Mouse (Mus musculus) bone marrow, adult 2 months (tissue): ENCODE data around the gene Fam98c. TPM values are rescaled to one million over a fixed set of nuclear protein-coding genes. Genes with fewer than 3 reads are reported as not detected.
A peak's percentile ranks its signal among the peaks of the same experiment; 100 is the strongest.

Experiments
- H3K27ac ChIP-seq: fragments of 200-500 bp; 2 replicates; pipeline ENCODE4 v1.5.1; 2012; ENCODE audit warnings: low read depth, mild to moderate bottlenecking, control low read depth, inconsistent platforms, low read length; ENCODE audit not compliant: control insufficient read depth, poor library complexity, insufficient read depth
- H3K4me1 ChIP-seq: fragments of 200-500 bp; 2 replicates; pipeline ENCODE4 v1.6.1; 2011; ENCODE audit warnings: low read length; ENCODE audit not compliant: control insufficient read depth, insufficient read depth
- H3K4me3 ChIP-seq: fragments of 200-500 bp; replicated peaks from 2 replicates; pipeline ENCODE3; 2011; ENCODE audit warnings: mild to moderate bottlenecking, low read depth, low read length, control low read depth; ENCODE audit not compliant: control insufficient read depth
- CTCF ChIP-seq: fragments of 200-500 bp; IDR thresholded peaks from 2 replicates; pipeline ENCODE4 v1.5.1; 2011; ENCODE audit warnings: low read length, control low read depth; ENCODE audit not compliant: control insufficient read depth, insufficient read depth
- POLR2A ChIP-seq: fragments of 200-500 bp; IDR thresholded peaks from 2 replicates; pipeline ENCODE4 v1.6.1; 2011; ENCODE audit warnings: low read depth, mild to moderate bottlenecking, control low read depth, low read length, borderline replicate concordance; ENCODE audit not compliant: control insufficient read depth
- WGBS: fragments of 180-500 bp; shearing (Covaris S2); methylation state at CpG from one replicate; pipeline ENCODE4 v1.1.7; 2018; 5-methylcytosine and 5-hydroxymethylcytosine counted together
- polyA plus RNA-seq: library from polyadenylated mRNA; stranded (reverse); fragments of >200 nt; gene quantifications from 2 replicates; pipeline ENCODE4 v1.2.4, GENCODE M21; 2011; ENCODE audit warnings: low replicate concordance; ENCODE audit not compliant: missing spikeins, insufficient read depth, insufficient read length

Fam98c gene
- polyA plus RNA-seq, 1 experiment, result 56.8 TPM

DNA sequence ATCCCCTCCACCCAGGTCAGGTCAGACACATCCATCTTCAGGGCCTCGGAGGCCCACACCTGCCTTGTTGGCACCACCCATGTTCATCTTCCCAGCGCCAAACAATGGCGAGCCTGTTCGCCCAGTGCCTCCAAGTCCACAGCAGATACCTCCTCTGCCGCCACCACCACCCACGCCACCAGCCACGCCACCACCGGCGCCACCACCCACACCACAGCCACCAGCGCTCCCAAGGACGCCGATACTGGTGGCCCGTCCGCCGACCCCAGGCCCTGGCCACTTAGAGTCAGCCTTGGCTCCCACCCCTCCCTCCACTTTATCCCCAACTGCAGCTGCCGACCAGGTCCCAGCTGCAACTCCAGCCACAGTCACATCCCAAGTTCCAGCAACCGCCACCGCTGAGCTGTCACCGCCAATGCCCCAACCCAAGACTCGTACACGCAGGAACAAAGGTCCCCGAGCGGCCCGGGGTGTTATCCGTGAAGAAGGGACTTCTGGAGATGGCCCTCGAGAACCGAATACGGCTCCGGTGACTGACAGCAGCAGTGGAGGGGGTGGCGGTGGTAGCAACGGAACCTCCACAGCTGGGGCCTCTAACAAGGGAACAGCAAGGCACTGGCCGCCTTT is 16.5 kb upstream of the Fam98c start:
- TF ChIP-seq CTCF, result no peak
- no peak for TF ChIP-seq POLR2A
- Histone ChIP-seq H3K27ac (no peak overlapping the region; the same call in 1 of the 2 replicates), H3K4me1 (no peaks in the 10 kb centered on the region), H3K4me3 (no peak overlapping the region)
- 86% methylated on average over 32 of the region's 32 CpGs for WGBS

- Histone ChIP-seq H3K4me3 (no peak overlapping the region), H3K4me1 (no peaks in the 10 kb centered on the region), H3K27ac (no peak overlapping the region)
- 10% methylated on average over 34 of the region's 34 CpGs for WGBS
- TF ChIP-seq POLR2A (peak; percentile 17; the same call in 1 of the 2 replicates), CTCF (no peak)
Measured at GRCm38 (mm10) chr7:29171562-29172097, 15.6 kb upstream of the Fam98c start.

DNA sequence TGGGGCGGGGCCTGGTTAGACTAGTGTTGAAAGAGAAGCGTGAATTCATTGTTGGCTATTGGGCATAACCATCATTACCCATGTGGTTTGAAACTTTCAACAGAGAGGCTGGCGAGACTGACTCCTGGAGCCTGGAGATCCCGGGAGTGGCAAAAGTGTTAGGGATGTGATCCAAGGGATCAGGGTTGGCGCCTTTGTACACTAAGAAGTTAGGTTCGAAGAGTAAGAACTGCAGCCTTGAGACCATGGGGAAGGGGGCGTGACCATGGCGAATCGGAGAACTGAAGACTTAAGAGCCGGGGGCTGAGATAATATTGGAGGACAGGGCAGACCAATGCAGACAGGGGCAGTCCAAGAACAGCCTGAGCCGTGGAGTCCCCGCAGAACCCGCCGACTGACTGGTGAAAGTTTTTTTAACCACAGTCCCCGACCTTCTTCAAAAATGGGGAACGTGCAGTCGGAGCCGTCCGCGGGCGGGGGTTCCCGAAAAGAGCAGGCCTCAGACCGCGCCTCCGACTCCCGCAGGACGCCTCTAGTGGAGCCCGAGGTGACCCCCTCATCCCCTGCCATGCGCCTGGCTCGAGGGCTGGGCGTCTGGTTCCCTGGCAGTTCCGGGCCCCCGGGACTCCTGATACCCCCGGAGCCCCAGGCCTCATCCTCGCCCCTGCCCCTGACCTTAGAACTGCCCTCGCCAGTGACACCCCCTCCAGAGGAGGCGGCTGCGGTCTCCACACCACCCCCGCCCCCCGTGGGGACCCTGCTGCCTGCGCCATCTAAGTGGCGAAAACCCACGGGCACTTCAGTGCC is 14.9 kb upstream of the Fam98c start:
- no peak overlapping the region for H3K27ac ChIP-seq
- no peak for TF ChIP-seq CTCF
- TF ChIP-seq POLR2A, result no peak
- H3K4me3 ChIP-seq, result peak overlapping the region; percentile 40
- no peaks in the 10 kb centered on the region for H3K4me1 ChIP-seq
- under 1% methylated on average over 43 of the region's 43 CpGs for WGBS

GRCm38 (mm10) chr7:29170066-29170754 is 14.2 kb upstream of the Fam98c start, which contains the start of the genes Ggn and Spred3:
TSS of gene Ggn (plus strand) at chr7:29170210.
TSS of gene Spred3 (minus strand) at chr7:29170411.
- H3K27ac ChIP-seq, result peak within 1 kb of the TSS; percentile 37; the same call in 1 of the 2 replicates

DNA sequence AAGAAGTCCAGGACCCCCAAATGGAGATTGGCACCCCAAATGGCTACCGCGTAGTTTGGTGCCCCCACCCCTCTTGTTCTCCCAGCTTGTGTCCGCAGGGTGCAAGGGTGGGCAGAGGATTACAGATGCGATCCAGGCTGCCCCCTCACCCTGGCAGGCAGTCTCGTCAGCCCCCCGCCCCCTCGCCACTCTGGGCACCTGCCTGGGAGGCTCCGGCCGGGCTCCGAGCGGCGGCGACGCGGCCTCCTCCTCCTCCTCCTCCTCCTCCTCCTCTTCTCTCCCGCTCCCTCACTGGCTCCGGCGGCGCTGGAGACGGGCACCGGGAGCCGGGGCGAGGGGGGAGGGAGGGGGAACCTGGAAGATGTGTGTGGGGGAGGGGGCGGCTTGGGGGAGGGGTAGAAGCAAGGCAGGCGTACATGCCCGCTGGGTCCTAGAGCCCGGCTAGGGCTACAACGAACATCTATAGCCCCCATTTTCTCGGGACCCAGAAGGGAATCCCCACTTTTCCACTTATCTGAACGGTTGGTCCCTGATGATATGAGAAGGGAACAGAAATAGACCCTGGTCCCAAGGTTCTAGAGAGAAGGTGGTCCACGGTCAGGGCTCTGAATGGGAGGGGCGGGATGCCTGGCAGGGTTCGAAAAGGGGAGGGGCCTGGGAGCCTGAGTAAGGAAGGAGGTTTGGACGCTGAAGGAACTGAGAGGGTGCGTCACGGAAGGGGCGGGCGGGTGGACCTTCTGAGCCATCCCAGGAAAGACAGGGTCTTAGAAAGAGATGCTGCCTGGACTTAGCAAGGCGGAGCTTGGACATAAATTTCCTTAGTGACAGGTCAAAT is 13.4 kb upstream of the Fam98c start:
- TF ChIP-seq CTCF (no peak), POLR2A (no peak)
- H3K4me1 ChIP-seq, result no peaks in the 10 kb centered on the region
- 1% methylated on average over 34 of the region's 39 CpGs for WGBS
- no peak overlapping the region for H3K27ac ChIP-seq
- H3K4me3 ChIP-seq, result peak overlapping the region; percentile 45

More at GRCm38 (mm10) chr7:29170066-29170754, 14.2 kb upstream of the Fam98c start, which contains the start of the genes Ggn and Spred3:
- TF ChIP-seq CTCF (no peak), POLR2A (no peak)
- WGBS, result under 1% methylated on average over 30 of the region's 30 CpGs
- Histone ChIP-seq H3K4me3 (peak within 1 kb of the TSS; percentile 61), H3K4me1 (no peaks in the 10 kb centered on the region)

- no peaks in the 10 kb centered on the region for H3K4me1 ChIP-seq
- WGBS, result 6% methylated on average over 14 of the region's 14 CpGs
- H3K27ac ChIP-seq, result no peak overlapping the region
- no peak for TF ChIP-seq POLR2A
- no peak for TF ChIP-seq CTCF
- H3K4me3 ChIP-seq, result no peak overlapping the region
Measured at GRCm38 (mm10) chr7:29168791-29169230, 12.8 kb upstream of the Fam98c start.

- H3K4me3 ChIP-seq, result no peak overlapping the region
- 48% methylated on average over 10 of the region's 10 CpGs for WGBS
- H3K27ac ChIP-seq, result no peak overlapping the region
- TF ChIP-seq CTCF (no peak), POLR2A (no peak)
- H3K4me1 ChIP-seq, result no peaks in the 10 kb centered on the region
Measured at GRCm38 (mm10) chr7:29168121-29168695, 12.2 kb upstream of the Fam98c start.
